Mouse (Mus musculus) stomach, postnatal 0 days (tissue): ENCODE data around the gene Plcl2. TPM values are rescaled to one million over a fixed set of nuclear protein-coding genes. Genes with fewer than 3 reads are reported as not detected.

Source experiments
- ATAC-seq: fragments of 200-750 bp; cut with Nextera tagmentation; 2 replicates; pipeline ENCODE4 v1.8.0; 2017; ENCODE audit not compliant: low FRiP score, low TSS enrichment
- DNase-seq: peaks from one replicate; pipeline ENCODE4 v3.0.0-alpha.2; 2016; ENCODE audit warnings: low spot score
- H3K27ac ChIP-seq: fragments of 300-500 bp; sonication (generic); replicated peaks from 2 replicates; pipeline ENCODE4 v1.5.1; 2014; ENCODE audit warnings: mild to moderate bottlenecking, control low read depth
- H3K27me3 ChIP-seq: fragments of 300-500 bp; sonication (generic); 2 replicates; pipeline ENCODE4 v1.6.1; 2014; ENCODE audit warnings: low read length; ENCODE audit not compliant: control insufficient read depth, insufficient read depth
- H3K36me3 ChIP-seq: fragments of 300-500 bp; sonication (generic); 2 replicates; pipeline ENCODE4 v1.6.1; 2014; ENCODE audit warnings: low read length, mixed read lengths; ENCODE audit not compliant: control insufficient read depth, insufficient read depth
- H3K4me1 ChIP-seq: fragments of 300-500 bp; sonication (generic); replicated peaks from 2 replicates; pipeline ENCODE4 v1.6.1; 2014; ENCODE audit warnings: antibody characterized with exemption; ENCODE audit not compliant: control insufficient read depth, insufficient read depth
- H3K4me2 ChIP-seq: fragments of 300-500 bp; sonication (generic); replicated peaks from 2 replicates; pipeline ENCODE4 v1.6.1; 2014; ENCODE audit warnings: low read depth, mild to moderate bottlenecking, control low read depth, moderate library complexity
- H3K4me3 ChIP-seq: fragments of 300-500 bp; sonication (generic); 2 replicates; pipeline ENCODE4 v1.5.1; 2014; ENCODE audit warnings: low read depth, low read length, control low read depth
- H3K9ac ChIP-seq: fragments of 300-500 bp; sonication (generic); 2 replicates; pipeline ENCODE4 v1.6.1; 2014; ENCODE audit warnings: mild to moderate bottlenecking, low read length, control low read depth, mixed read lengths
- H3K9me3 ChIP-seq: fragments of 300-500 bp; sonication (generic); 2 replicates; pipeline ENCODE4 v1.6.1; 2016; ENCODE audit warnings: low read length; ENCODE audit not compliant: control insufficient read depth
- CTCF ChIP-seq: IDR thresholded peaks from 2 replicates; pipeline ENCODE4 v1.5.1; 2016; ENCODE audit warnings: antibody characterized with exemption, low read depth, mild to moderate bottlenecking, moderate library complexity
- EP300 ChIP-seq: optimal IDR thresholded peaks from 2 replicates; pipeline ENCODE3; 2016; ENCODE audit warnings: antibody characterized with exemption
- WGBS: fragments of 180-500 bp; shearing (Covaris S2); extraction: QIAGEN DNeasy Blood & Tissue Kit; methylation state at CpG from one replicate; pipeline ENCODE4 v1.1.7; 2014; 5-methylcytosine and 5-hydroxymethylcytosine counted together
- polyA plus RNA-seq: library from polyadenylated mRNA; unstranded; fragments of >200 nt; fragmentation: Nextera tagmentation; extraction: Ambion mirVana; gene quantifications from 2 replicates; pipeline ENCODE4 v1.2.1, GENCODE M21; 2015

The Plcl2 gene
- polyA plus RNA-seq, 1 experiment from 2014 or later: 2.3 TPM

- H3K9me3 ChIP-seq: no peaks in the 10 kb centered on the region
- WGBS: 28% methylated on average over 16 of the region's 16 CpGs
- H3K4me2 ChIP-seq: peak overlapping the region; percentile 46
- peak overlapping the region; percentile 76 for H3K27ac ChIP-seq
- no peak for TF ChIP-seq CTCF
- no peak for DNase-seq
- no peak overlapping the region; the same call in 1 of the 2 replicates for H3K4me3 ChIP-seq
- no peaks in the 10 kb centered on the region for H3K36me3 ChIP-seq
- ATAC-seq: peak; percentile 47; the same call in 1 of the 2 replicates
- peaks cover 3% of the 10 kb centered on the region for H3K4me1 ChIP-seq
- no peaks in the 10 kb centered on the region for H3K27me3 ChIP-seq
- H3K9ac ChIP-seq: no peak overlapping the region
Observed at GRCm38 (mm10) chr17:50470432-50471078, 38.6 kb upstream of the Plcl2 start.

- H3K4me3 ChIP-seq: no peak overlapping the region
- no peaks in the 10 kb centered on the region for H3K9me3 ChIP-seq
- no peaks in the 10 kb centered on the region for H3K27me3 ChIP-seq
- WGBS: 75% methylated on average over 3 of the region's 3 CpGs
- peaks cover 3% of the 10 kb centered on the region for H3K4me1 ChIP-seq
- DNase-seq (no peak), ATAC-seq (no peak)
- no peaks in the 10 kb centered on the region for H3K36me3 ChIP-seq
- H3K27ac ChIP-seq: no peak overlapping the region
- no peak overlapping the region for H3K9ac ChIP-seq
- H3K4me2 ChIP-seq: no peak overlapping the region
- TF ChIP-seq CTCF: no peak
- no peak for TF ChIP-seq EP300
Observed at GRCm38 (mm10) chr17:50471230-50471629, 38.0 kb upstream of the Plcl2 start.

- no peak for ATAC-seq
- Histone ChIP-seq H3K4me2 (no peak overlapping the region), H3K27me3 (no peaks in the 10 kb centered on the region), H3K27ac (no peak overlapping the region), H3K4me3 (no peak overlapping the region), H3K9me3 (no peaks in the 10 kb centered on the region), H3K4me1 (no peaks in the 10 kb centered on the region), H3K36me3 (no peaks in the 10 kb centered on the region), H3K9ac (no peak overlapping the region)
- 75% methylated on average over 4 of the region's 4 CpGs for WGBS
- TF ChIP-seq EP300 (no peak), CTCF (no peak)
- DNase-seq: no peak
Observed at GRCm38 (mm10) chr17:50477277-50477676, 31.9 kb upstream of the Plcl2 start.

- no peaks in the 10 kb centered on the region for H3K4me1 ChIP-seq
- no peak overlapping the region for H3K9ac ChIP-seq
- WGBS: 53% methylated on average over 7 of the region's 7 CpGs
- no peak overlapping the region for H3K27ac ChIP-seq
- ATAC-seq: no peak
- DNase-seq: no peak
- H3K9me3 ChIP-seq: no peaks in the 10 kb centered on the region
- H3K4me2 ChIP-seq: no peak overlapping the region
- no peaks in the 10 kb centered on the region for H3K36me3 ChIP-seq
- no peaks in the 10 kb centered on the region for H3K27me3 ChIP-seq
- no peak for TF ChIP-seq EP300
- no peak for TF ChIP-seq CTCF
- H3K4me3 ChIP-seq: no peak overlapping the region
Observed at GRCm38 (mm10) chr17:50480867-50481266, 28.3 kb upstream of the Plcl2 start.

- Histone ChIP-seq H3K4me1 (no peaks in the 10 kb centered on the region), H3K4me3 (no peak overlapping the region), H3K27ac (no peak overlapping the region), H3K9me3 (no peaks in the 10 kb centered on the region), H3K4me2 (no peak overlapping the region), H3K9ac (no peak overlapping the region), H3K36me3 (no peaks in the 10 kb centered on the region), H3K27me3 (no peaks in the 10 kb centered on the region)
- TF ChIP-seq EP300 (no peak), CTCF (no peak)
- WGBS: 66% methylated on average over 7 of the region's 7 CpGs
- ATAC-seq (no peak), DNase-seq (no peak)
Observed at GRCm38 (mm10) chr17:50483700-50484099, 25.5 kb upstream of the Plcl2 start.

- Histone ChIP-seq H3K27me3 (no peaks in the 10 kb centered on the region), H3K4me2 (no peak overlapping the region), H3K9ac (no peak overlapping the region), H3K9me3 (no peaks in the 10 kb centered on the region), H3K4me1 (no peaks in the 10 kb centered on the region), H3K36me3 (no peaks in the 10 kb centered on the region), H3K27ac (no peak overlapping the region), H3K4me3 (no peak overlapping the region)
- TF ChIP-seq CTCF (no peak), EP300 (no peak)
- DNase-seq (no peak), ATAC-seq (no peak)
- 63% methylated on average over 5 of the region's 5 CpGs for WGBS
Observed at GRCm38 (mm10) chr17:50484981-50485380, 24.2 kb upstream of the Plcl2 start.
